Mouse (Mus musculus): ENCODE measurements at regions not wholly inside any gene's neighbourhood (a gene's known extent, or its start where the extent isn't known, plus 50 kb on each side); places are given as distances from the start of the nearest gene placed in this dataset.

GRCm38 (mm10) chr2:117587381-117587780 lies 244.6 kb upstream of the Rasgrp1 start:
- H3K4me3 ChIP-seq (ENCODE audit: low read depth, low read length) = no peak overlapping the region
- no peak for ATAC-seq (ENCODE audit: low read depth)

GRCm38 (mm10) chr2:117595028-117595427 lies 252.2 kb upstream of the Rasgrp1 start:
- WGBS (ENCODE audit: insufficient replicate concordance) = 32% methylated on average over 2 of the region's 2 CpGs

More at GRCm38 (mm10) chr2:117587381-117587780, 244.6 kb upstream of the Rasgrp1 start:
- Histone ChIP-seq H3K4me1 (ENCODE audit: control insufficient read depth, low read depth, low read length) (no peaks in the 10 kb centered on the region), H3K9me3 (replicated peaks; ENCODE audit: control insufficient read depth, low read length) (no peaks in the 10 kb centered on the region), H3K27ac (ENCODE audit: low read length) (no peak overlapping the region), H3K4me2 (ENCODE audit: low read depth, low read length) (no peak overlapping the region), H3K36me3 (ENCODE audit: control insufficient read depth, insufficient read depth) (no peaks in the 10 kb centered on the region), H3K9ac (ENCODE audit: low read depth, low read length) (no peak overlapping the region), H3K27me3 (ENCODE audit: control insufficient read depth, insufficient read depth, low read depth, low read length) (no peaks in the 10 kb centered on the region)
- WGBS (ENCODE audit: insufficient replicate concordance) = 45% methylated on average over 3 of the region's 3 CpGs

GRCm38 (mm10) chr2:117597573-117597972 lies 254.8 kb upstream of the Rasgrp1 start:
- H3K4me1 ChIP-seq (ENCODE audit: control insufficient read depth, low read depth, low read length) = no peaks in the 10 kb centered on the region
- H3K4me2 ChIP-seq (ENCODE audit: low read depth, low read length) = no peak overlapping the region
- no peaks in the 10 kb centered on the region for H3K9me3 ChIP-seq (replicated peaks; ENCODE audit: control insufficient read depth, low read length)
- no peak for ATAC-seq (ENCODE audit: low read depth)
- no peak overlapping the region for H3K4me3 ChIP-seq (ENCODE audit: low read depth, low read length)
- H3K27me3 ChIP-seq (ENCODE audit: control insufficient read depth, insufficient read depth, low read depth, low read length) = no peaks in the 10 kb centered on the region
- no peaks in the 10 kb centered on the region for H3K36me3 ChIP-seq (ENCODE audit: control insufficient read depth, insufficient read depth)
- no peak overlapping the region for H3K27ac ChIP-seq (ENCODE audit: low read length)
- H3K9ac ChIP-seq (ENCODE audit: low read depth, low read length) = no peak overlapping the region

More at GRCm38 (mm10) chr2:117595028-117595427, 252.2 kb upstream of the Rasgrp1 start:
- H3K4me3 ChIP-seq (ENCODE audit: low read depth, low read length) = no peak overlapping the region
- no peak overlapping the region for H3K9ac ChIP-seq (ENCODE audit: low read depth, low read length)
- no peaks in the 10 kb centered on the region for H3K9me3 ChIP-seq (replicated peaks; ENCODE audit: control insufficient read depth, low read length)
- H3K4me2 ChIP-seq (ENCODE audit: low read depth, low read length) = no peak overlapping the region
- no peak for ATAC-seq (ENCODE audit: low read depth)
- H3K27me3 ChIP-seq (ENCODE audit: control insufficient read depth, insufficient read depth, low read depth, low read length) = no peaks in the 10 kb centered on the region
- no peaks in the 10 kb centered on the region for H3K36me3 ChIP-seq (ENCODE audit: control insufficient read depth, insufficient read depth)
- H3K27ac ChIP-seq (ENCODE audit: low read length) = no peak overlapping the region
- no peaks in the 10 kb centered on the region for H3K4me1 ChIP-seq (ENCODE audit: control insufficient read depth, low read depth, low read length)

- no peak for ATAC-seq (ENCODE audit: low read depth)
- 57% methylated on average over 1 of the region's 1 CpGs for WGBS (ENCODE audit: insufficient replicate concordance)
- no peak overlapping the region for H3K4me2 ChIP-seq (ENCODE audit: low read depth, low read length)
Measured at GRCm38 (mm10) chr2:117614772-117615171, 272.0 kb upstream of the Rasgrp1 start.

GRCm38 (mm10) chr2:117618063-117618462 lies 275.3 kb upstream of the Rasgrp1 start:
- H3K9ac ChIP-seq (ENCODE audit: low read depth, low read length) = no peak overlapping the region
- no peaks in the 10 kb centered on the region for H3K9me3 ChIP-seq (replicated peaks; ENCODE audit: control insufficient read depth, low read length)
- no peak overlapping the region for H3K4me3 ChIP-seq (ENCODE audit: low read depth, low read length)
- ATAC-seq (ENCODE audit: low read depth) = no peak
- no peaks in the 10 kb centered on the region for H3K36me3 ChIP-seq (ENCODE audit: control insufficient read depth, insufficient read depth)
- H3K4me1 ChIP-seq (ENCODE audit: control insufficient read depth, low read depth, low read length) = no peaks in the 10 kb centered on the region
- 48% methylated on average over 3 of the region's 3 CpGs for WGBS (ENCODE audit: insufficient replicate concordance)
- H3K27ac ChIP-seq (ENCODE audit: low read length) = no peak overlapping the region
- H3K4me2 ChIP-seq (ENCODE audit: low read depth, low read length) = no peak overlapping the region
- H3K27me3 ChIP-seq (ENCODE audit: control insufficient read depth, insufficient read depth, low read depth, low read length) = no peaks in the 10 kb centered on the region

More at GRCm38 (mm10) chr2:117614772-117615171, 272.0 kb upstream of the Rasgrp1 start:
- Histone ChIP-seq H3K4me1 (ENCODE audit: control insufficient read depth, low read depth, low read length) (no peaks in the 10 kb centered on the region), H3K9ac (ENCODE audit: low read depth, low read length) (no peak overlapping the region), H3K9me3 (replicated peaks; ENCODE audit: control insufficient read depth, low read length) (no peaks in the 10 kb centered on the region), H3K27ac (ENCODE audit: low read length) (no peak overlapping the region), H3K27me3 (ENCODE audit: control insufficient read depth, insufficient read depth, low read depth, low read length) (no peaks in the 10 kb centered on the region), H3K4me3 (ENCODE audit: low read depth, low read length) (no peak overlapping the region), H3K36me3 (ENCODE audit: control insufficient read depth, insufficient read depth) (no peaks in the 10 kb centered on the region)

- WGBS (ENCODE audit: insufficient replicate concordance) = 21% methylated on average over 3 of the region's 3 CpGs
- Histone ChIP-seq H3K9me3 (replicated peaks; ENCODE audit: control insufficient read depth, low read length) (no peaks in the 10 kb centered on the region), H3K4me2 (ENCODE audit: low read depth, low read length) (no peak overlapping the region), H3K36me3 (ENCODE audit: control insufficient read depth, insufficient read depth) (no peaks in the 10 kb centered on the region), H3K4me3 (ENCODE audit: low read depth, low read length) (no peak overlapping the region), H3K9ac (ENCODE audit: low read depth, low read length) (no peak overlapping the region), H3K27ac (ENCODE audit: low read length) (no peak overlapping the region), H3K27me3 (ENCODE audit: control insufficient read depth, insufficient read depth, low read depth, low read length) (no peaks in the 10 kb centered on the region), H3K4me1 (ENCODE audit: control insufficient read depth, low read depth, low read length) (no peaks in the 10 kb centered on the region)
- ATAC-seq (ENCODE audit: low read depth) = no peak
Measured at GRCm38 (mm10) chr2:117623955-117624354, 281.2 kb upstream of the Rasgrp1 start.

GRCm38 (mm10) chr2:117634906-117635305 lies 292.1 kb upstream of the Rasgrp1 start:
- no peak for ATAC-seq (ENCODE audit: low read depth)
- WGBS (ENCODE audit: insufficient replicate concordance) = 58% methylated on average over 4 of the region's 4 CpGs
- H3K4me1 ChIP-seq (ENCODE audit: control insufficient read depth, low read depth, low read length) = no peaks in the 10 kb centered on the region

GRCm38 (mm10) chr2:117637397-117637796 lies 294.6 kb upstream of the Rasgrp1 start:
- Histone ChIP-seq H3K27me3 (ENCODE audit: control insufficient read depth, insufficient read depth, low read depth, low read length) (no peaks in the 10 kb centered on the region), H3K4me1 (ENCODE audit: control insufficient read depth, low read depth, low read length) (no peaks in the 10 kb centered on the region), H3K9me3 (replicated peaks; ENCODE audit: control insufficient read depth, low read length) (no peaks in the 10 kb centered on the region), H3K36me3 (ENCODE audit: control insufficient read depth, insufficient read depth) (no peaks in the 10 kb centered on the region), H3K9ac (ENCODE audit: low read depth, low read length) (no peak overlapping the region), H3K4me3 (ENCODE audit: low read depth, low read length) (no peak overlapping the region), H3K4me2 (ENCODE audit: low read depth, low read length) (no peak overlapping the region), H3K27ac (ENCODE audit: low read length) (no peak overlapping the region)
- no peak for ATAC-seq (ENCODE audit: low read depth)
- WGBS (ENCODE audit: insufficient replicate concordance) = 50% methylated on average over 2 of the region's 2 CpGs

More at GRCm38 (mm10) chr2:117634906-117635305, 292.1 kb upstream of the Rasgrp1 start:
- Histone ChIP-seq H3K4me2 (ENCODE audit: low read depth, low read length) (no peak overlapping the region), H3K9ac (ENCODE audit: low read depth, low read length) (no peak overlapping the region), H3K27ac (ENCODE audit: low read length) (no peak overlapping the region), H3K4me3 (ENCODE audit: low read depth, low read length) (no peak overlapping the region), H3K27me3 (ENCODE audit: control insufficient read depth, insufficient read depth, low read depth, low read length) (no peaks in the 10 kb centered on the region), H3K9me3 (replicated peaks; ENCODE audit: control insufficient read depth, low read length) (no peaks in the 10 kb centered on the region), H3K36me3 (ENCODE audit: control insufficient read depth, insufficient read depth) (no peaks in the 10 kb centered on the region)

GRCm38 (mm10) chr2:117652101-117652500 lies 309.3 kb upstream of the Rasgrp1 start:
- no peak overlapping the region for H3K9ac ChIP-seq (ENCODE audit: low read depth, low read length)
- H3K36me3 ChIP-seq (ENCODE audit: control insufficient read depth, insufficient read depth) = no peaks in the 10 kb centered on the region
- no peak overlapping the region for H3K4me2 ChIP-seq (ENCODE audit: low read depth, low read length)
- no peak overlapping the region for H3K27ac ChIP-seq (ENCODE audit: low read length)
- H3K9me3 ChIP-seq (replicated peaks; ENCODE audit: control insufficient read depth, low read length) = no peaks in the 10 kb centered on the region
- no peaks in the 10 kb centered on the region for H3K4me1 ChIP-seq (ENCODE audit: control insufficient read depth, low read depth, low read length)
- H3K4me3 ChIP-seq (ENCODE audit: low read depth, low read length) = no peak overlapping the region
- no peaks in the 10 kb centered on the region for H3K27me3 ChIP-seq (ENCODE audit: control insufficient read depth, insufficient read depth, low read depth, low read length)
- no peak for ATAC-seq (ENCODE audit: low read depth)

All from liver, embryonic 16.5 days (tissue).